Mouse (Mus musculus): ENCODE results near the gene Adra2b.

DNA sequence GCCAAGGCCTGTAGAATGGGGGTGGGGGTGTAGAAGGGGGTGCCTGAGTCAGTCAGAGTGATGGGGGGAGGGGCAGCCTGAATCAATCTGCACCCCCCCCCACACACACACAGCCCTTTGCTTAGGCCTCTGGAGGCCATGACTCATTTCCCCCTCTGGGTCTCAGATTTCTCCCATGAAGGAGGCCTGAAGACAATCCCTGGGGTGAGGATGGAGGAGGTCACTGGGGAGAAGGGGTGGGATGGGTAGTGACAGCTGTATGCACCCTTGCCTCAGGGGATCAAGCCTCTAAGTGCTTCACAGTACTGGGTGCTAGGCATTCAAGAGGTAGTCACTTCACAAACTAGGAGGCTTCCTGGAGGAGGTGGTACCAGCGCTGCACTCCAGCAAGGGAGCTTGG is 39.3 kb upstream of the Adra2b start:
- TF ChIP-seq CTCF (IDR thresholded peaks at IDR 0.05; ENCODE audit: low read depth) (no peak), EP300 (optimal IDR thresholded peaks at IDR 0.05) (no peak)
